Mouse (Mus musculus) E14TG2a.4 (cell line): ENCODE data around the gene Spink2.

Experiments
- CTCF ChIP-seq: conservative IDR thresholded peaks from 2 replicates; pipeline ENCODE4 v1.5.1; 2014; ENCODE audit warnings: low read length
- NANOG ChIP-seq: IDR thresholded peaks from 2 replicates; pipeline ENCODE4 v1.6.1; 2014; ENCODE audit warnings: borderline replicate concordance, low read length, mixed read lengths
- POU5F1 ChIP-seq: IDR thresholded peaks from 2 replicates; pipeline ENCODE4 v1.6.1; 2014; ENCODE audit warnings: low read length, borderline replicate concordance

DNA sequence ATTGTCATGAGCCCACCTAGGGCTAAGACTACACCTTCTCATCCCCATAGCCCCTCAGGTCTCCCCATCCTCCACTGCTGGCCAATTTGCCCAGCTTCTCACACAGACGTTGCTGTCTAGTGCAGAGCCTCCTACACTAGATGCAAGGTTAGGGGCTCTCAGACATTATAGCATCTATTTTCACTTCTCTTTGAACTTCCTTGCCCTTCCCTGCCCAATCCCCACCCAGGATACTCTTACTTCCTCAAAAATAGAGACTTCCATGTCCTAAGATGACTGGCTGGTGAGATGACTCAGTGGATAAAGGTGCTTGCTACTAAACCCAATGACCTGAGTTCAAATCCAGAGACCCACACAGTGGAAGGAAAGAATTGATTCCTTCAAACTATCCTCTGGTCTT, 19.6 kb downstream of the Spink2 start:
- TF ChIP-seq POU5F1 (no peak), CTCF (no peak), NANOG (no peak)
